Mouse (Mus musculus): ENCODE results near the gene Ptpn22.

DNA sequence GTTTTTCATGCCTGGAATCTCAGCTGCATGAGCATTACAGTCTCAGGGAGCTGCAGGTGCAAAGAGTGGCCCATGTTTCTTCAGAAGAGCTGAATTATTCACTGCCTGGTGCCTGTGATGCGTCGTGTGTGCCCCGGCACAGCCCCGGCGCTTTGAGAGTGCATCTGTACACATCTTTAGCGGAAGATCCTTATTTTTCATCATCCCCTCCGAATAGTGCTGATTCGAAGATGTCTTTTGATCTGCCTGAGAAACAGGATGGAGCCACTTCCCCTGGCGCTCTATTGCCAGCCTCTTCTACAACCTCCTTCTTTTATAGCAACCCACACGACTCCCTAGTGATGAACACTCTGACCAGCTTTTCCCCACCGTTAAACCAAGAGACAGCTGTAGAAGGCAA, 26.4 kb downstream of the Ptpn22 start:
- TF ChIP-seq CTCF (IDR thresholded peaks at IDR 0.05; ENCODE audit: extremely low read depth, insufficient read length, insufficient replicate concordance, low read depth, low read length) = no peak
- no peak for TF ChIP-seq POLR2A (IDR thresholded peaks at IDR 0.05; ENCODE audit: low read depth, low read length)
